Mouse (Mus musculus): ENCODE measurements around the gene Gm4985. TPM values are rescaled to one million over a fixed set of nuclear protein-coding genes. Genes with fewer than 3 reads are reported as not detected.

Gene Gm4985
- polyA plus RNA-seq (2017; shearing (Covaris generic)) = not detected

GRCm38 (mm10) chrX:23958834-23959233 is at the start of gene Gm4985:
TSS of gene Gm4985 (minus strand) at chrX:23958934.

Other genes with a start within 250 kb of the Gm4985 start
- under 1 TPM in 1 of 2 experiments, not detected in 1; 0.17 TPM for gene Gm4907, start 76.4 kb downstream of the Gm4985 start, polyA plus RNA-seq (2017; shearing (Covaris generic))

Measured in inflammation-experienced regulatory T-cells (primary cell).